Mouse (Mus musculus) thymus, postnatal 14 days (tissue): ENCODE measurements at regions not wholly inside any gene's neighbourhood (a gene's known extent, or its start where the extent isn't known, plus 50 kb on each side); places are given as distances from the start of the nearest gene placed in this dataset.

Experiments
- DNase-seq: peaks from one replicate; pipeline ENCODE4 v3.0.0; 2021

GRCm38 (mm10) chr6:66012675-66013074 lies 60.3 kb downstream of the 4930544G11Rik start:
- no peak for DNase-seq

DNA sequence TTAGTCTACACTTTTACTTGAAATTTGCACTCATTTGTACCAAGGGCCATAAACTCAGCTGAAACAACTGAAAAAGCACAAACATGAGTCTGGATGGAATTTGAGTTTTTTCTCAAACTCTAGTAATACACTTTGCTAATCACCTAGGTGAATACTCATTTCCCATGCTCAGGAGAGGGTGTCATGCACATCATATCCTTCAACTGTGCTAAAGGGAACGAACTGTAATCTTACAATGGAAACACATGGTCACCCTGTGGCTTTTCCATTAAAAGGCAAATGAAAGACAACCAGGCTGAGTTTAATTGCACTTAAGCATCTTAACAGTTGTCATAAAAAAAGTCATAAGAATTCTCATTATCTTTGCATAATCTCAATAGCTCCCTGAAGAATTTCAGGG lies 71.1 kb downstream of the 4930544G11Rik start:
- DNase-seq: no peak

- no peak for DNase-seq
These were observed 84.4 kb downstream of the 4930544G11Rik start for GRCm38 (mm10) chr6:66036789-66037188.

DNA sequence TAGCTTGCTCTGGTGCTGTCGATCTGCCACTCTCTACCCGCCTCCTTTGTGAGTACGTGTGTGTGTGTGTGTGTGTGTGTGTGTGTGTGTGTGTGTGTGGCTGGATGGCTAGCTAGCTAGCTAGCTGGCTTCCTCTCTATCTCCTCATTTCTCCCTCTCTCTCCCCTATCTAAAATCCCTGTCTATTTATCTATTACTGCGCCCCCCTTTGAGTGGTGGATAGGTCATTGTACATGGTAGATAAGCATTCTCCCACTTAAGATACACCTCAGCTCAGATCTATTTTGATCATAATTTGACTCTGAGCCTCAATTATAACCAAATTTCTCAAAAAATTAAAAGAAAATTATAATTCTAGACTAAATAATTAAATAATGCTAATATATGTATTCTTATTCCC lies 99.4 kb downstream of the 4930544G11Rik start:
- DNase-seq: no peak

- no peak for DNase-seq
These were observed 100.0 kb downstream of the 4930544G11Rik start for GRCm38 (mm10) chr6:66052386-66052785.

GRCm38 (mm10) chr6:66053197-66053596 lies 100.8 kb downstream of the 4930544G11Rik start:
- no peak for DNase-seq

DNA sequence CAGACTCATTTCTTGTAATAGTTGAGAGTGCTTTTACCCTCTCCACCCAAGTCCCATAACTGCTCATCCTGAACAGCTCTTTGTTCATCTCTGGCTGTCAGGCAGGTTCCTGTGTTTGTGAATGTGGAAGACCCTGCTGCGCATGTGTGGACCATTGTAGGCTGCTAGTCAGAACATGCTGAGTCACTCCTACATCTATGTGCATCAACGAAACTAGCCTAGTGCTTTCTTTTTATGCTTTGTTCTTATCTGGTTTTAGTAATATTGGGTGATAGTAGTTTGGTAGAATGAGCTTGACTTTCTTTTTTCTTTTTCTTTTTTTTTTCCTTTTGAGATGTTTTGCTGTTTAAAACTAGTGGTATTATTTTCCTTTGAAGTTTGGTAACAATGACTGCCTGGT lies 116.5 kb downstream of the 4930544G11Rik start:
- DNase-seq: peak; percentile 27

GRCm38 (mm10) chr6:66077445-66077844 lies 125.0 kb downstream of the 4930544G11Rik start:
- no peak for DNase-seq

DNA sequence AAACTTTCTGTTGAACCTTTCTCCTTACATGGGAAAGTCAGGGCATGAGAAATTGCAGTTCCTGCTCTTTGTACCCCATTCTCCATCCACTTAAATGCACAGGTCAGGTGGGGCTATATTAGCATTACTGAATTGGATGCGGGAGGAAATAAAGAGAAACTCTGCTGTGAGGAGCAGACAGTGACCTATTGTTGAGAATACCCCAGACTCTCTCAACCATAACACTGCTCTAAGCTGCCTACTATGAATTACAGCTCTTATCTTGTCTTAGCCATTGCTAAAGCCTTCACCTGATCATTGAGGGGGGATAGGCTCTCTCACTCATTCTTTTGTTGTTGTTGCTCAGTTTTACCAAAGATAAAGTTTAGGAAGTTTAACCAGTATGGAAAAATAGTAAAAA lies 126.4 kb downstream of the 4930544G11Rik start:
- no peak for DNase-seq

DNA sequence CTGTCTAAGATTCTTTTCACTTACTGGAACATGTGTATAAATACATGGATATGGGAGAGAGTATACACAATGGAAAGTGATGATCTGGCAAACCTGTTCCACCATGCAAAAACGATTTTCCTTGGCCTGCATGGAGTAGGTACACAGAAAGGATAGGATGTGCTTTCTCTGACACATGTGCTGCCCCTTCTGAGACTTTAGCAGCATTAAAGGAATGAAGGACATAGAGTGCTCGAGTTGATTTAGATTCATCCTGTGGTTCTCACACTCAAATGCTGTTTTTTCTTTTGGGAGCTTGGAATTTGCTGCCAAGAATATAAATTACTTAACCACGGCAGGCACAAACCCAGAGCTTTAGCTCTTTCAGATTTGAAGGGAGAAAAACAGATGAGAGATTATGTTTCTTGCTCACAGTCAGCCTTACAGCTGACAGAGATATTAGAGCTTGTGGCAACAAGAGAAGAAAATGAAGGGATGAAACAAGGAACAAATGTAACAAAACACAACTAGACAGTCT lies 149.2 kb downstream of the 4930544G11Rik start:
- DNase-seq: no peak

GRCm38 (mm10) chr6:66114366-66114765 lies 162.0 kb downstream of the 4930544G11Rik start:
- DNase-seq: no peak

DNA sequence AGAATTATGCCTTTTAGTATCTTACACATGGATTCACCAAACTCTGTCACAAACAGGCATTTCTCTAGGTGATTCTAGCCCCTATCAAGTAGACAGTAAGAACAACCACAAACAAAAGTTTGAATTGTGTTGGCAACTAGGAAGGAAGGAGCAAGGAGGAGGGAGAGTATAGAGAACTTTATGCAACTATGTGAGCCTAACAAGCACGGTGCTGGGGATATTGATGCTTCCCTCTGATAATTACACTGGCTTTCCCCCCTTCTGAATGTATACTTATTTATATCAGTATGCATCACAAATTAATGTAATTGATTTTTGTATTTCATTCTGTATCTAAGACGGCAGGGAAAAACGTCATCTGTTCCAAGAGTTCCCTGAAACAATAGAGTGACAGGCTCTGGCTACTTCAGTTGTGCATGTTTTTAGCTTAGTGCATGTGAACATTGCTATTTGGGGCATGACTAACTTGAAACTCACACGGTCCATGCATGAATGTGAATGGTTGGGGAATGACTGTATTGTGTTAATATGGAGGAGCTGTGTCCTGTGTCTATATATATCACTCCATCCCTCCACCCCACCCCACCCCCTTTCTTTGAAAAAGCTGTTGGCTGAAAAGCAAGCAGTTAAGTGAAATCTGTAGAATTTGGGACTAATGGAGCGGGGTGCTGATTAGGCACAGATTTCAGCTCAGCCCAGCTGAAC lies 169.2 kb downstream of the 4930544G11Rik start:
- DNase-seq: no peak

- DNase-seq: no peak
These were observed 171.9 kb downstream of the 4930544G11Rik start for GRCm38 (mm10) chr6:66124292-66124691.

DNA sequence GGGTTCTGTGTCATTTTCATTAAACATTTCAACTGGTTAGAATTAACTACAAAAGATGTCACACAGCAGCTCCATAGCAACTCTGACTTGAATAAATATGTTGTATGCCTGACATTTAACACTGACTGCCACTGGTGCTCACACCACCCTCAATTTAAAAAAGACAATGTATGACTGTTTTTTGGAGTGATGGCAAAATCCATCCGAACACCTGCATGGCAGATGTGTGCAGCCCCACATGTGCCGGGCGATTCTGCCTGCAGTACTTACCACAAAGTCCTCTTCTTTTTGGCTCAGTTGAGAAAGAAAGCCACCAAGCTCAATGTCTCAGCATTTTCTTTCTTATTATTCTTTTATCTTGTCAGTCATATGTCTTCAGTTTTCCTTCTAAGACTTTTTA lies 199.4 kb downstream of the 4930544G11Rik start:
- DNase-seq: peak; percentile 74

- DNase-seq: peak; percentile 65
These were observed 202.4 kb downstream of the 4930544G11Rik start for GRCm38 (mm10) chr6:66154831-66155230.

DNA sequence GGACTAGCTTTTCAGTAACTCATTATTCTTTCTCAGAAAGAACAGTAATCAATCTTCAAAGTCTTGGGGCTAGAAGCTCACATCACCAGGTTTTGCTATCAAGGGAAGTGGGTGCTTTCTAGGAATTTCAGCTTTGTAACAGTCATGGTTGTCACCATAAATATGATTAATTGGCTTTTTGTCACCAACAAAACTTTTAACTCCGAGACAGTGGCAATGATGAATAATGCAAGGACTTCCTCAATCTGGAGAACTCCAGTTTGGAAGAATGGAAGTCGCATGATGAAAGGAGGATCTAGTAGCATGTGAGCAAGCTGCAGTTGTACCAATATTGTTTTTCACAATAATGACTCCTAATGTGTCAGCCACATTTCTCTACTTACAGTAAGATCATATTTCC lies 208.4 kb downstream of the 4930544G11Rik start:
- no peak for DNase-seq

- DNase-seq: no peak
These were observed 216.5 kb downstream of the 4930544G11Rik start for GRCm38 (mm10) chr6:66168913-66169312.

DNA sequence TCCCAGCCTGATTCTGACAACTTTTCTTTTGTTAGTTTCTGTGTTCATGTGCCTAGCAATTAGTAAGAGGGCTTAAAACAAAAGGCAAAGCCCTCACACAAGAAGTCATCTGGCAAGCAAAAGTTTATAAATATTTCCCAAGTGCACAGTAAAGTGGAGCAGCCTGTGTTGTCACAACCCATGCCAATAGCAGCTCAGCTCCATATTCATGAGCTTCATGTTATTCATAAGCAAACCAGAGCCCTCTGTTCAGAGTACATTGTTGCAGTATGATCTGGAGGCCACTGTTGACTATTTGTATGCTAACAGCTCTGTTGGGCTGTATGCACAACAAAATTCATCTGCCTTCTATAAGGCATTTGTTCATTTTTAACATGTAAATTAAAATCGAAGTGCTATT lies 245.6 kb downstream of the 4930544G11Rik start:
- DNase-seq: no peak

- peak; percentile 26 for DNase-seq
These were observed 247.9 kb downstream of the 4930544G11Rik start for GRCm38 (mm10) chr6:66200136-66200790.

DNA sequence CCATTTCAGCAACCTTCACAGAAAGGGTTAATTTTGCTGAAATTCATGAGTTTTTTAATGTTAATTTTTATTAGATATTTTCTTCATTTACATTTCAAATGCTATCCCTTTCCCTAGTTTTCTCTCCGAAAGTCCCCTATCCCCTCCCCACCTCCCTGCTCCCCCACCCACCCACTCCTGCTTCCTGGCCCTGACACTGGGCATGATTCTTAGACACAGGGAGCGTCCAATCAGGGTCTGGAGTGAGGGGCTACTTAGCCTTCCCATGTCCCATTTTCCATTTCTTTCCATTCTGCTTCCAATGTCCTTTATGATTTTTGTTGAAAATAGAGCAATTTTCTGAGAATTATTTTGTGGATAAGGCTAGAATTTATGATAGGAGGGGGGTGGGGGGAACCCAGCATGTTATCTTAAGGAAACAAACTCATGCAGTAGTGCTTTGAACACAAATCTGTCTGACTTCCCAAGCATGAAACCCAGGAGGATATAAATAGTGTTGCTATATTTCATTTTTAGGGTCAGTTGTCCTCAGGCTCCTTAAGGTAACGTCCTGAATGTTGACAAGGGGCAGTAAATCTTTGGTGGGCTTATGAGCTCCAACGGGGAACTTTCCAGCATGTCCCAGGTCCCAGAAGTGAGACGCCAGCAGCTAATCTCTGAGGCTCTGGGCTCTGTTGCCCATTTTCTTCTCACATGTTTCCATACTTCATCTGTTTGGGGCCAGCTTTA lies 254.0 kb downstream of the 4930544G11Rik start:
- DNase-seq: no peak

DNA sequence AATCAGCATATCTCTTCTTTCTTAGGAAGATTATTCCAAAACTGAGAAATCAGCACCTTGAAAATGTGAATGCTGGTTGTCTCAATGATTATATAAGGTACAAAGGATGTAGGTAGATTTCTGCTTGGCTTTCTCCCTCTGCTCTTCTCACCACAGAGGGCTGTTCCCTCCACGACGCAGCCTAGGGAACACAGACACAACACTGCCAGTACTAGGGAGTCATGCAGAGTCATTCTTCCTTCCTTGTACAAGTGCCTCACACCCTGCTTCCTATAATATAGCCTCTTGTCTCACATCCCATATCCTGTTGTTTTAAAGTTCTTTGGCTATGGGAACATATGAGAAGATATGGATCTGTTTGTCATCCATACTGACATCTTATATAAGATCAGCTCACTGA lies 265.1 kb downstream of the 4930544G11Rik start:
- no peak for DNase-seq

GRCm38 (mm10) chr6:66224164-66224903 lies 271.9 kb downstream of the 4930544G11Rik start:
- no peak for DNase-seq

DNA sequence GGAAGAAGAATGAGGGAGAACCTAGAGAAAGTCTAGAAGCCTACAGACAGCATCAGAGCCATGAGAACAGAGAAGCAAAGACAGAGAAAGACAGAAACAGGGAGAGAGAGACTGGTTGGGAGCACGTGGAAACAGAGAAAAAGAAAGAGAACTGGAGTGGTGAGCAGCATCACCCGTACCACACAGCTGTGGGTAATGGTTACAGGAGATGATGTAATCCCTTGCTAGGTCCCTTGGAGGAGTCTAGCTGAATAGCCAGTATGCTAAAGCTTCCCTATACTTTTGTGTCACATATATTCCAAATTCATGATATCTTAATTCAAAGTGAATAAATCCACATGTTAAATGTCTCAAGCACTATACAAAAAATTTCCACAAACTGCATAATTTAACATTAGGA lies 284.0 kb downstream of the 4930544G11Rik start:
- no peak for DNase-seq
